Mouse (Mus musculus) gastrocnemius, postnatal 25 days (tissue): ENCODE measurements around the gene Slc30a9. TPM values are rescaled to one million over a fixed set of nuclear protein-coding genes. Genes with fewer than 3 reads are reported as not detected.

Source experiments
- DNase-seq: peaks from one replicate; pipeline ENCODE4 v3.0.0; 2022
- total RNA-seq, 2 experiments: library from RNA; stranded (reverse); gene quantifications; 1 replicate in 1 of 2; 2 replicates in 1 of 2; pipeline ENCODE4 v1.2.3; 2021

Slc30a9 gene
- total RNA-seq, 2 experiments from 2014 or later, result 99.0 to 104 TPM

- DNase-seq, result no peak
Measured at GRCm38 (mm10) chr5:67311811-67312521, 5.2 kb downstream of the Slc30a9 start.

GRCm38 (mm10) chr5:67312522-67312851 lies 5.7 kb downstream of the Slc30a9 start:
- no peak for DNase-seq

DNA sequence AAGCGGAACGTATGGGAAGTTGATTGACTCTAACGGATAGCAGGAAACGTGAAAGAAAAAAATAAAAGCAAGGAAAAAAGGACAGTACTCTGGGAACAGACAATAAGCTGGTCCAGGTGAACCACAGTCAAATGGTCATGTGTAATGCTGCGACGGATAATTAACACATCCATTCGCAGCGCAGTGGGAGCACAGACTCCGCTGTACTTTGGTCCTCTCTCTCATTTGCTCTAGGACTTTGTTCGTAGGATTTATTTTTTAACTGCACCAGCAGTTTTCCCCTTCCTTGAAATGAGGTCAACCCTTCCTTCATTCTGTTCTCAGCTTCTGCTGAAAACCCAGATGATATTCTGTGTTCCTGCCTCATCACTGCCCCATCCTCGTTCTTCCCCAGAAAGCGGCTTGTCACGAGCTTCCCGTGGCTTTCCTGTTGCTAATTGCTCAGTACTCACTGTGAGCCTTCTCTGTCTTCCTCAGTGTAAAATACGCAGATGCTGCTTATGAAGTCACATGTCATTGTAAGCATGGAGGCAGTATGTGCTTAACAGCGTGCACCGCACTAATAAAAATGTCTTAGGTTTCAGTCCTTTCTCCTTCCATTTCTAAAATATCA lies 15.0 kb downstream of the Slc30a9 start:
- DNase-seq, result no peak

DNA sequence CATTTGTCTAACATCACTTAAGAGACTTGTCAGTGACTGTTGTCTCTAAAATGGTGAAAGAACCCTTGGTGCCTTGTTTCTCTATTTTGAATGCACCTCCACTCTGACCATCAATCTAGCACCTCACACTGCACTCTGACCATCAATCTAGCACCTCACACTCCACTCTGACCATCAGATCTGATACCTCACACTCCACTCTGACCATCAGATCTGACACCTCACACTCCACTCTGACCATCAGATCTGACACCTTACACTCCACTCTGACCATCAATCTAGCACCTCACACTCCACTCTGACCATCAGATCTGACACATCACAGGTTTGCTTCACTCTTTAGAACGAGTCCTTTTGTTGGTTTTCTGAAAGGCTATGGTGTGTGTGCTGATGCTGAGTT lies 17.3 kb downstream of the Slc30a9 start:
- no peak for DNase-seq

- DNase-seq, result no peak
Measured at GRCm38 (mm10) chr5:67340811-67341210, 34.1 kb downstream of the Slc30a9 start.

GRCm38 (mm10) chr5:67347060-67347459 lies 40.3 kb downstream of the Slc30a9 start:
- no peak for DNase-seq

DNA sequence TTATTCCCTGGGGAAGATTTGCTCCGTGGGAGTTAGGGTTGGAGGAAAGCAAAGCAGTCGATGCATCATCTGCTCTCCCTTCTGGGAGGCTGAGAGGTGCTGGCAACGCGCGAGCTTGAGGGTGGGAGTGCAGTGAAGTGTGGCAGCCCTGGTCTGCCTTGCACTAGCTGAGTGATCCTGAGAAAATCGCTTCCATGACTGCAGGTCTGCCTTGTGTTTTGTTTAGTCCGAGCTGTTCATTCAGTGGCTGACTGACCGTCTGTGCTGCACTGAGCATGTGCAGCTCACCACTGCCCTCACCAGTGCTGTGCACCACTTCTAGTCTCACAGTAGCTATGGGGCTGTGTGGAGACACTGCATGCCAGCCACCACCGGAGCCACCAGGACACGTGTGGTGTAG lies 42.2 kb downstream of the Slc30a9 start:
- DNase-seq, result no peak

DNA sequence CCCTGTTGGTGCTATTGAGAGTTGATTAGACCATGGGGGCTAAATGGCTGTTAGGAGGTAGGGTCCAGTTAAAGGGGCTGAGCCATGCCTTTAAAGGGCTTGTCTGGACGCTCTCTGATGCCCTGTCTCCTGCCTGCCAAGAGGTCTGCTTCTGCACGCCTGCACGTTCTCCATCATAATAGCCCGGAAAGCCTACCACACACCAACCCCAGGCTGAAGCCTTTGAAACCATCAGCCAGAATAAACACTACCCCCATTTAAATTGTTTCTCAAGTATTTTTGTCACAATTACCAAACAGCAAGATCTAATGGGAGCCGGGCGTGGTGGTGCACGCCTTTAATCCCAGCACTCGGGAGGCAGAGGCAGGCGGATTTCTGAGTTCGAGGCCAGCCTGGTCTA lies 55.6 kb downstream of the Slc30a9 start:
- DNase-seq, result no peak

GRCm38 (mm10) chr5:67362931-67363330 lies 56.2 kb downstream of the Slc30a9 start:
- DNase-seq, result no peak

- DNase-seq, result no peak
Measured at GRCm38 (mm10) chr5:67377044-67377621, 70.4 kb downstream of the Slc30a9 start.

- no peak for DNase-seq
Measured at GRCm38 (mm10) chr5:67381690-67382089, 74.9 kb downstream of the Slc30a9 start.

DNA sequence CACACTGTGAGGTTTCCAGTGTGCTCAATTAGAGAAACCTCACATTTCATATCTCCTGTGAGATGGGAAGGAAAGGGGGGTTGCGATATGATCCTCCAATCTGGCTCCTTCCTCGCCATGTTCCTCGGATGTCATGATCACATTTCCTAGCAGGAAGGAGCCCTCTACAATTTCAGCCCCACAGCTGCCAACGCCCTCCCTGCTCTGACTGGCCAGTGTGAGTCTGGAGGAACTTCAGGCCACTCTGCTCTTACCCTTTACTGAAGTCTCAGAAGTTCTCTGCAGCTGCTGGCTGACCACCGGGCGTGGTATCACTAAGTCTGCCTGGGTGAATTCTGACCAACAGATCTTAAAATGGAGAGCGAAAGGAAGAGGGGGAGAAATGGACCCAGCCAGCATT lies 75.8 kb downstream of the Slc30a9 start:
- DNase-seq, result no peak

DNA sequence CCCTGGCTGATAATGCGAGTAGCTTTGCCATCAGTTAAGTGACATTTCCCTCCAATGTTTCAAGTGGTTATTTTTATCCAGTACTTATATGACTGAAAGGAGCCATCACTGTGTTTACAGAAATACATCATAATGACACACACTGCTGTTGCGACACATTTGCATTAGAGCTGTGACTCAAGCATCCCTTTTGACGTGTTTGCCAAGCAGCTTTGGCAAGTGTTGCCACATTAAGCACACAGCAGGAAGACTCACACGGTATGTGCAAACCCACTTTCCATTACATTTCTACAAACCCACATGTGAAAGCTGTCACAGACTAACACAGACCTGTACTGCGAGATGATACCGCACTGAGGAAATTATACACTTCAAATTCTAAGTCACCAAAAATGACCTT lies 87.2 kb downstream of the Slc30a9 start:
- DNase-seq, result no peak

GRCm38 (mm10) chr5:67395211-67395851 lies 88.6 kb downstream of the Slc30a9 start:
- no peak for DNase-seq

- no peak for DNase-seq
Measured at GRCm38 (mm10) chr5:67397186-67397585, 90.4 kb downstream of the Slc30a9 start.

DNA sequence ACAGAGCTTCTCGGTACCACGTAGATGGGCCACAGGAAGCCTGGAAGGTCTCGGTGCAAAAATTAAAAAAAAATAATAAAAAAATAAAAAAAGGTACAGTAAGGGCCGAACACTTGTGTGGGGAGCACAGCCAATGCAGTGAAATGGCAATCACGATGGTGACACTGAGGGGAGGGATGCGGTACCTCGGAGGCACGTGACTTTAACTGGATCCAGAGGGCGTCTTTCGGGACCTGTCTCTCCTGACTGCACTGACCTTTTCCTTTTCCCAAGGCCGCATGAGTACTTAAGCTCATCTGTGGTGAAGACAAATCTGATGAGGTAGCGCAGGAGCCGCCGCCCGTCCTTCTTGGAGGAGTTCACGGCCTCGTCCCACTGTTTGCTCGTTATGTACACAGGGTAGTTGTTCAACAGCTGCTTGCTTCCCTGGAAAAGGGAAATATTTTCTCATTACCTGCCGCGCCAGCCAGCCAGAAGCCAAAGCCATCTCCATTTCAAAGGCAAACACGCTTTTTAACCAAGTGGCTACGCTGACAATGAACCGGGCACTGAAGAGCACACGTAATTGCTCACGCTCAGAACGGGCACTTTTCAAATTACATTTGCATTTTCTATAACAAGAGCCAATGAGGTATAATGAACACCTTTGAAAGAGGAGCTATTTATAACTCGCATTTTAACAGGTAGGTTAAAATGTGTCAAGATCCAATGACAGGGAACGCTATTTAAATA lies 93.3 kb downstream of the Slc30a9 start:
- no peak for DNase-seq

DNA sequence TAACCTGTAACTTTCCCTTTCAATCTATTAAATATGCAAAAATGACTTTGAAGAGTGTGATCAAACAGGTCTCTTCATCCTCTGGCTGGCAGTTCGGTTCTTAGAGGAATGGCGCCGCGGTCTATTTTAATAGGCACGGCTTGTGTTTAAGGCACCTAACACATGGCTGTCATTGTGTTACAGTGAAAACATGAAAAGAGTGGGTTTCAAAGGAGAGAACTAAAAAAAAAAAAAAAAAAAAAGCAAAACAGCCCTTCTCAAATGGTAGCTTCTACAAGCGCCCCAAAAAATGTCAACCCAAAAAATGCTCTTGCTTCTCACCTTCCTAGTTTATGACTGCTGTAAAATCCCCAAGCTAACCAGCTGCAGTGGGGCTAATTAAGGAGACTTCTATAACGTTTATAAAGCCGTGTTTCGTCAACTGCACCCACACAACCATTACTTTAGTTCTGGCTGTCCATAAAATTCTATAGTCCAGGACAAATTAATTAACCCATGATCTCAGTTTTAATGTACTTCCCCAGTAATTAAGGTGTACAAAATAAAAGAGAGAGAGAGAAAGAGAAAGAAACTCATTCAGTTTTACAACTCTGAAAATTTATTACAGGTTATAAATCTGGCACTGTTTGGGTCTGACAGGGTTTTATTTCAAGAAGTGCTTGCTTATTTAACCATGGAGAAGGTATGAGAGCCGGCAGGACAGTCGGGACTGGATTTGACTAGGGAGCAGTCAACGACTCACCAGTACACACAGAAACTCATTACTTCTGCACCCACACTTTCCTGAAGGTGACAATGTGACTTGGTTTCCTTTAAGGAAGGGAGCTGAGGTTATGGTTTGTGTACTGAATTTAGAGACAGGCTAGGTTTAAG lies 94.1 kb downstream of the Slc30a9 start:
- DNase-seq, result no peak

DNA sequence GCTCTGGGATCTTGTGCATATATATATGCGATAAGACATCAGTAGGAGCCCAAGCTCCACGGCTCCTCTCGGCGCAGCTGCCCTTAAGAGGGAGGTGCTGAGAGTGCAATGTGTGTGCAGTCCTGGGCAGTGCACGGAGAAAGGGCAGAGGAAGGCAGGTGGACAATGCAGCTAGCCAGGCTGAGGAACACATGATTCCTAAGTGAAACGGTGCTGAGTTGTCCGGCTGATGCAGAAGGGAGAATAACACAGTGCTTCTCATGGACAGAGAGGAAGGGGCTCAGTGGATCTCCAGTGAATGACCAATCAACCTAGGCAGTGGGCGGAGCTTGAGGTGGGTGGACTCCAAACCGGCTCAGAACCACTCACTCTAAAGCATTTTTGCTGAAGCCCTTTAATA lies 94.9 kb downstream of the Slc30a9 start:
- no peak for DNase-seq

- no peak for DNase-seq
Measured at GRCm38 (mm10) chr5:67404380-67404779, 97.6 kb downstream of the Slc30a9 start.

- no peak for DNase-seq
Measured at GRCm38 (mm10) chr5:67404919-67405318, 98.2 kb downstream of the Slc30a9 start.
